Mouse (Mus musculus) limb, embryonic 12.5 days (tissue): ENCODE measurements around the gene Ift88. TPM values are rescaled to one million over a fixed set of nuclear protein-coding genes. Genes with fewer than 3 reads are reported as not detected.

Experiments used
- ATAC-seq: fragments of 200-750 bp; cut with Nextera tagmentation; 2 replicates; pipeline ENCODE4 v1.8.0; 2017; ENCODE audit warnings: low read depth, moderate TSS enrichment; ENCODE audit not compliant: insufficient number of reproducible peaks, insufficient read depth, low FRiP score, low TSS enrichment
- H3K27ac ChIP-seq: fragments of 300-500 bp; sonication (generic); 2 replicates; pipeline ENCODE4 v1.5.1; 2016; ENCODE audit warnings: mild to moderate bottlenecking, moderate library complexity
- H3K27me3 ChIP-seq: fragments of 300-500 bp; sonication (generic); 2 replicates; pipeline ENCODE4 v1.6.1; 2016; ENCODE audit warnings: mild to moderate bottlenecking, moderate library complexity
- H3K36me3 ChIP-seq: fragments of 300-500 bp; sonication (generic); 2 replicates; pipeline ENCODE4 v1.6.1; 2016; ENCODE audit warnings: mild to moderate bottlenecking, moderate library complexity
- H3K4me1 ChIP-seq: fragments of 300-500 bp; sonication (generic); replicated peaks from 2 replicates; pipeline ENCODE4 v1.6.1; 2016
- H3K4me2 ChIP-seq: fragments of 300-500 bp; sonication (generic); 2 replicates; pipeline ENCODE4 v1.6.1; 2016; ENCODE audit warnings: mild to moderate bottlenecking, moderate library complexity
- H3K4me3 ChIP-seq: fragments of 300-500 bp; sonication (generic); replicated peaks from 2 replicates; pipeline ENCODE4 v1.5.1; 2016; ENCODE audit warnings: mild to moderate bottlenecking
- H3K9ac ChIP-seq: fragments of 300-500 bp; sonication (generic); replicated peaks from 2 replicates; pipeline ENCODE4 v1.6.1; 2016; ENCODE audit warnings: mild to moderate bottlenecking, moderate library complexity
- H3K9me3 ChIP-seq: fragments of 300-500 bp; sonication (generic); 2 replicates; pipeline ENCODE4 v1.6.1; 2016; ENCODE audit warnings: mild to moderate bottlenecking, moderate library complexity
- WGBS: fragments of 180-500 bp; shearing (Covaris S2); methylation state at CpG from one replicate; pipeline ENCODE4 v1.1.7; 2016; 5-methylcytosine and 5-hydroxymethylcytosine counted together
- polyA plus RNA-seq: library from polyadenylated mRNA; unstranded; fragments of >200 nt; fragmentation: Nextera tagmentation; extraction: Ambion mirVana; gene quantifications from 2 replicates; pipeline ENCODE4 v1.2.1, GENCODE M21; 2016

Gene Ift88
- polyA plus RNA-seq, 1 experiment from 2014 or later, result 17.0 TPM

DNA sequence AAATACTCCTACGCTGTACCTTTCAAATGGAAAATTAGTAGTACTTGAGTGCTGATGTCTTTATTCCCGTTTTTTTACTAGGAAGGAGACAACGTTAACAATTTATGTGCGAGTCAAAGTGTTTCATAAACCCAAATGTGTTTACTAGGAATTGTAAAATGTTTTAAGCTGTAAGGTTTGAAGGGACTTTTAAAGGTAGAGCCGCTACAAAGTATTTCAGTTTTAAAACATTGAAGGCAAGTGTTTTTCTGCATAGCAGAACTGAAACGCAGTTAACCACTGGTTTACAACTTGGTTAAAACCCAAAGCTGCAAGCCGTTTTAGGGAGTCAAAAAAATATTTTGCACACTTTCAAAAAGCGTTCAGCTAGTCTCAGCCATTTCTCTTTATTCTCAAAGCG, 99.9 kb downstream of the Ift88 start:
- peak overlapping the region; percentile 76 for H3K4me2 ChIP-seq
- H3K4me1 ChIP-seq, result peaks cover 6% of the 10 kb centered on the region
- H3K27ac ChIP-seq, result no peak overlapping the region
- ATAC-seq, result no peak
- 0 out of 2 replicates have a peak, but pooled peaks cover under 1% of the 10 kb centered on the region for H3K36me3 ChIP-seq
- 58% methylated on average over 9 of the region's 9 CpGs for WGBS
- H3K27me3 ChIP-seq, result peaks cover 14% of the 10 kb centered on the region; the same call in 1 of the 2 replicates
- H3K9ac ChIP-seq, result no peak overlapping the region
- H3K9me3 ChIP-seq, result no peaks in the 10 kb centered on the region
- H3K4me3 ChIP-seq, result no peak overlapping the region

DNA sequence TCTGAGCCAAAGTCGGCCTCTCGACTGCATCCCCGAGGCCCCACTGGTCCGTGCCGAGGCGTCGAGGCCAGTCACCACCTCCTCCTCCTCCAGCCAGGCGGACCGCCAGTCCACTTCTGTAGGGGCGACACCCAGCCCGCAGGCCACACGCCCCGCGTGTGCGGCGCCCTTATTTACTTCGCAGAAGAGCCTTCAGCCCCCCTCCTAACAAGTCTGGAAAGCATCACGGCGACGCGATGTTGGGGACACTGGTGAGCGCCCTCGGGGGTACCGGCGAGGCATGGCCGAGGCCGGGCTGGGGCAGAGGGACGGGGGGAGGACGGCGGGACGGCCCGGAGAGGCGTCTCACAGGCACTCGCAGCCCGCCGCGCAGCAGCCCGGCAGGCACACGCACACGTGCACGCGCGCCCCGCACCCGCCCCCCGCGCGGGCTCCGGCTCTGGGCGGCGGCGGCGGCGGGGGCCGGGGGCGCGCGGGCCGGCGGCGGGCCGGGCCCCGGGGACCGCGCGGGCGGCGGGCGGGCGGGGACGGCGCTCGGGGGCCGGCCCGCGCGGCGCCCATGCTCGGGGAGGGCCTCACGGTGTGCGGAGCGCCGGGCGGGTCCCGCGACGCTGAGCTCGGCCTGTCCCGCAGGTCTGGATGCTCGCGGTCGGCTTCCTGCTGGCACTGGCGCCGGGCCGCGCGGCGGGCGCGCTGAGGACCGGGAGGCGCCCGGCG, 101.0 kb downstream of the Ift88 start, which contains the start of gene Il17d:
TSS of gene Il17d (plus strand) at position 107 of the 717 bp plus-strand sequence.
- no peaks in the 10 kb centered on the region for H3K9me3 ChIP-seq
- WGBS, result under 1% methylated on average over 82 of the region's 104 CpGs
- peaks cover 14% of the 10 kb centered on the region; the same call in 1 of the 2 replicates for H3K27me3 ChIP-seq
- H3K4me3 ChIP-seq, result peak within 1 kb of the TSS; percentile 79
- H3K4me2 ChIP-seq, result peak within 1 kb of the TSS; percentile 76
- peaks cover 11% of the 10 kb centered on the region for H3K4me1 ChIP-seq
- H3K27ac ChIP-seq, result peak within 1 kb of the TSS; percentile 80
- no peaks in the 10 kb centered on the region for H3K36me3 ChIP-seq
- peak within 1 kb of the TSS; percentile 74 for H3K9ac ChIP-seq
- no peak for ATAC-seq

DNA sequence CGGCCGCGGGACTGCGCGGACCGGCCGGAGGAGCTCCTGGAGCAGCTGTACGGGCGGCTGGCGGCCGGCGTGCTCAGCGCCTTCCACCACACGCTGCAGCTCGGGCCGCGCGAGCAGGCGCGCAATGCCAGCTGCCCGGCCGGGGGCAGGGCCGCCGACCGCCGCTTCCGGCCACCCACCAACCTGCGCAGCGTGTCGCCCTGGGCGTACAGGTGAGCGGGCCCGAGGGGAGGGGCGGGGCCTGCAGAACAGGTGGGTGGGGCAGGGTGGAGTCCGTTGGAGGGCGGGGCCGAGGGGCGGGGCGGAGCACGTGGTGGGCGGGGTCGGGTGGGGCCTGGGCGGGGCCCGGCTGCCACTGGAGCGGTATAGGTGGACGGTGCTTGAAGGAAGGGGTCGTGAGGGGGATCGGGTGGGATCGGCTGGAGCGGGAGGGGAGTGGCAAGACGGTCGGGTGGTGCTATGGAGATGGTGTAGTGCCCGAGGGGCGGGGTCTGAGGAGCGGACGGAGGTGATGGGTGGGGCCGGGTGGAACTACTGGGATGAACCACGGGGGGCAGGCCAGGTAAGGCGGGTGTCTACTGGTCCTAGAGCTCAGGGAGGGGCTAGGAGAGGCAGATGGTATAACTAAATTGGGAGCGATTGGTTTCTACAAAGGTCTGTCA, 101.7 kb downstream of the Ift88 start:
- peak; percentile 93 for ATAC-seq
- H3K4me2 ChIP-seq, result peak overlapping the region; percentile 76
- H3K27ac ChIP-seq, result peak overlapping the region; percentile 80; the same call in 1 of the 2 replicates
- 2% methylated on average over 50 of the region's 60 CpGs for WGBS
- H3K4me3 ChIP-seq, result peak overlapping the region; percentile 79
- H3K9ac ChIP-seq, result peak overlapping the region; percentile 74
- peaks cover 12% of the 10 kb centered on the region for H3K4me1 ChIP-seq
- H3K27me3 ChIP-seq, result peaks cover 14% of the 10 kb centered on the region; the same call in 1 of the 2 replicates
- H3K36me3 ChIP-seq, result no peaks in the 10 kb centered on the region
- H3K9me3 ChIP-seq, result no peaks in the 10 kb centered on the region

DNA sequence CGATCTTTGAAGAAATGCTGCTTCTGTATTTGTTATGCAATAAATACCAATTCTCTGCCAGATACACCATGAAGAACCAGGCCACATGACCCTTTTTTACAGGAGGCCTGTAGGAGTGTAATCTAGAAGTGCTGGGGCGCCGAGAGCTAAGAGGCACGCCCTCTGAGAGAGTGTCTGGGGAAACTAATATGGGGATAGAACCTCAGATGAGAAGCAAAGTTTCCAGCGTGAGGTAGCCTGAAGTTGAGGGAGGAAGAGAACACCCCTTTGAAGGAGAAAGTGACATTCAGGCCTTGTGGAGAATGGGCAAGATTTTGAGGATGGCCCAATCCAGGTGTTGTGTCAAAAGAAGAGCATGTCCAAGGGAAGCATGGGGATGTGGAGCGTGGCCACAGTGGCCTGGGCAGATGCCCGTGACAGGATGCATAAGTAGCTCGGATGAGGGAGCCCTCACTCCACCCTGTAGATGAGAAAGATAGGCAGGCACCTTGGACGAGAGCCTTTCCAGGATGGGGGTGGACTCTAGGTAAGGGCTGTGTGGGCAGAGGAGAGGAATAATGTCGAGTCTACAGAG, 102.3 kb downstream of the Ift88 start:
- Histone ChIP-seq H3K9ac (no peak overlapping the region), H3K27me3 (peaks cover 14% of the 10 kb centered on the region; the same call in 1 of the 2 replicates), H3K4me1 (peaks cover 12% of the 10 kb centered on the region), H3K9me3 (no peaks in the 10 kb centered on the region), H3K27ac (no peak overlapping the region), H3K36me3 (no peaks in the 10 kb centered on the region), H3K4me3 (peak overlapping the region; percentile 79), H3K4me2 (peak overlapping the region; percentile 76)
- WGBS, result 52% methylated on average over 10 of the region's 10 CpGs
- ATAC-seq, result peak; percentile 30; the same call in 1 of the 2 replicates

DNA sequence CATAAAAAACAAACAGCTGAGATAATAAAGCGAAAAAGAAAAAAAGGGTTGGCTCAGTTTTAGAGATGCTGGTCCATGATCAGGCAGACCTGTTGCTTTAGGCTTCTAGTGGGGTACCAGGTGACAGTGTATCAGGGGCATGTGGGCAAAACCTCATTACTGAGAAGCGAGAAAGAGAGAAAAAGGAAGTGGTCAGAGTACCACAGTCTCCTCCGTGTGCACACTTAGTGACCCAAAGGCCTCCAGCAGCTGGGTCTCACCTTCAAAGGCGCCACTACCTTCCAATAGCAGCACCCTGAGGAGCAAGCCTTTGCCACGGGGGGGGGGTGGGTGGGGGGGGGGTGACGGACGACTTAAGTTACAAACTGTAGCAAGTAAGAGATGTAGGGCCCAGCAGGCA, 103.3 kb downstream of the Ift88 start:
- Histone ChIP-seq H3K36me3 (no peaks in the 10 kb centered on the region), H3K4me2 (no peak overlapping the region), H3K27me3 (peaks cover 14% of the 10 kb centered on the region; the same call in 1 of the 2 replicates), H3K9me3 (no peaks in the 10 kb centered on the region), H3K27ac (no peak overlapping the region), H3K4me1 (peaks cover 12% of the 10 kb centered on the region), H3K4me3 (no peak overlapping the region), H3K9ac (no peak overlapping the region)
- ATAC-seq, result no peak
- 40% methylated on average over 7 of the region's 7 CpGs for WGBS

DNA sequence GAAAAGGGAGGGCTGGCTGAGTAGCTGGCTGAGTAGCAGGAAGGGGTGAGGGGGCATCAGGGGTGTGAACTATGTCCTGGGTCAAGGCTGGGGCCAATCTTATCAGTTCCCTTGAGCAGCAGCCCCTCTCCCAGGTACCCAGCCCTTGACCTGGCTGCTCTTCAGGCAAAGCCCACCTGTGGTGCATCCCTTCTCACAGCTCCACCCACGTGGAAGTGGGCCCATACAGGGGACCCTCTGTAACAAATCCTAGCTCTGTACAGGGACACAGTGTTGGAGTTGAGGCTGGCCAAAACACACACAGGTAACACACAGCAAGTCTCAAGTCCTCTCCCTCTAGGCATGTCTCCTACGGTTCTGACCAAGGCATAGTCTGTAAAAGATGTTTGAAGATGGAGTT, 103.7 kb downstream of the Ift88 start:
- H3K4me1 ChIP-seq, result peaks cover 12% of the 10 kb centered on the region
- no peak overlapping the region for H3K27ac ChIP-seq
- WGBS, result 44% methylated on average over 2 of the region's 2 CpGs
- no peaks in the 10 kb centered on the region for H3K36me3 ChIP-seq
- H3K27me3 ChIP-seq, result peaks cover 12% of the 10 kb centered on the region; the same call in 1 of the 2 replicates
- no peak for ATAC-seq
- H3K9ac ChIP-seq, result no peak overlapping the region
- H3K4me3 ChIP-seq, result no peak overlapping the region
- no peaks in the 10 kb centered on the region for H3K9me3 ChIP-seq
- H3K4me2 ChIP-seq, result no peak overlapping the region

DNA sequence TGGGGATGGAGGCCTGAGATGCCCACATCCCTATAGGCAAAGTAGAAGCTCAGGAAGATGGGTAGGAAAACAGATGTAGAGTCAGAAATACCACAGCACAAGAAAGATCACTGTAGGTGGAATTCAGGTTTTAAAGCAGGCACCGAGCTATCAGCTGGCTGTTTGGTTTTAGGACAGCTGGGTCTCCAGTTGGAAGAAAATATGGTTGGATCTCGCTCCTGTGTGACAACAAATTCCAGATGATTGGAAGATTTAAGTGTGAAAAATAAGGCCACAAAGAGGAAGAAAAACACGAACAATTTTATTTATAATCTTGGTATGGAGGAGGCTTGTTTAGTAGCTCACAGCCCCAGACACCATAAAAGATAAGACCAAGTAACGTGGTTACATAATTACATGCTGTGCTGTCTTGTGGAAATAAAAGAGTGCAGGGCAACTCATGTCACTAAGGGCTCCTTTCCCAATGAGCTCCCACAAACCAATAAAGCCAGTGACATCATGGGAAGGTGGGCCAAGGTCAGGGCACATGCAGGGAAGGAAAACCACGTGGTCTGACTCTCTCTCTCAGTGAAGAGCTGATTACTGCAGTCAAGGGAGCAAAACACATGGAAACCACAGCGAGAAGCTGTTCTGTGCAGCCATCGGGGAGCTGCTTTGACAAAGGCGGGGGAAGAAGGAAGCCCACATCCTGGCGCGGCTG, 105.4 kb downstream of the Ift88 start:
- Histone ChIP-seq H3K4me1 (peaks cover 14% of the 10 kb centered on the region), H3K9me3 (no peaks in the 10 kb centered on the region), H3K27me3 (peaks cover 15% of the 10 kb centered on the region; the same call in 1 of the 2 replicates), H3K4me2 (no peak overlapping the region), H3K4me3 (no peak overlapping the region), H3K36me3 (no peaks in the 10 kb centered on the region), H3K9ac (no peak overlapping the region), H3K27ac (no peak overlapping the region)
- ATAC-seq, result no peak
- 49% methylated on average over 10 of the region's 10 CpGs for WGBS

DNA sequence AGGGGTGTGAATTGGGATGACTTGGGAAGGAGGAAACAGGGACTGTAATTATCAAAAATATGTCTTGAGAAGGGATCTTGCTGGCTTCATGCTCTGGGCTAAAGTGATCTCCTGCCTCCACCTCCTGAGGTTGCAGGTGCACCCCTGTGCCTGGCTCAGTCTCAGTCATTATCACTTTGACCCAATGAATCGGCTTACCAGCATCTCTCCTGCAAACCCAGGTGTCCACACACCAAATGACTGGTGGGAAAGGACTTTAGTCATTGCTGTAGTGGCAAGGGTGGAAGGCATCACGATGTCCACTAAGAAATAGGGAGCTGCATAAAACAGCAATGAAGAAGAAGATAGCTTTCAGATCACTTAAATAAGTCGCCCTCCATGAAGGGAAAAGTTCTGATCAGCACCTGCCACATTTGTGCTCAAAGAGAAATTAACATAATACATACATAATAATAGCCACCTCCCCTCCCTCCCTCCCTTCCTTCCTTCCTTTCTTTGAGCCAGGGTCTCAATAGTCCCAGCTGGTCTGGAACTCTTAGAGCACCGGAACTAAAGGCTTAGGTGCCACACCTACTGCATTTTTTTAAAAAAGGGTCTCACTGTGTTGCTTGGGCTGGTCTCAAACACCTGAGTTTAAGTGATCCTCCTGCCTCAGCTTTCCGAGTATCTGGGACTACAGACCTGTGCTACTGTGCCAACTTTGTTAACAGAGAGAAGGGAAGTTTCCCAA, 106.1 kb downstream of the Ift88 start:
- Histone ChIP-seq H3K36me3 (no peaks in the 10 kb centered on the region), H3K4me2 (no peak overlapping the region), H3K9me3 (no peaks in the 10 kb centered on the region), H3K9ac (no peak overlapping the region), H3K27me3 (peaks cover 22% of the 10 kb centered on the region), H3K27ac (no peak overlapping the region), H3K4me1 (peaks cover 17% of the 10 kb centered on the region), H3K4me3 (no peak overlapping the region)
- 68% methylated on average over 5 of the region's 5 CpGs for WGBS
- ATAC-seq, result no peak

DNA sequence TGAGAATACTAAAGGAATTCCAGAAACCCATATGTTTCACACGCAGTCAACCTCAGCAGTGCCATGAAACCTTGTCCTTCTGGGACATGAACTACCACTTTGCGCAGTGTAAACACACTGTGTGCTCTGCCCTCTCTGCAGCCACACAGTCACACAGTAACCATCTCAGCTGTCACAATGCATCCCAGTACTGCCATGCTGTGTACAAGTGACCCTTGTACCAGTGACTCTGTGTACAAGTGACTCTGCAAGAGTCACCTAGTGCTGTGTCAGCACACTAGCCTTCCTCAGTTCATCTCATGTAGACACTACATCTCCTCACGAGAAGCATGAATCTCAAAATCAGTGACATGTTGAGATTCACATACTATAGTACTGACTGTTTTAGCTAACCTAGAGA, 108.7 kb downstream of the Ift88 start:
- Histone ChIP-seq H3K9me3 (no peaks in the 10 kb centered on the region), H3K9ac (no peak overlapping the region), H3K27ac (no peak overlapping the region), H3K27me3 (peaks cover 35% of the 10 kb centered on the region), H3K36me3 (no peaks in the 10 kb centered on the region), H3K4me2 (no peak overlapping the region), H3K4me3 (no peak overlapping the region), H3K4me1 (peaks cover 27% of the 10 kb centered on the region)
- 90% methylated on average over 3 of the region's 3 CpGs for WGBS
- no peak for ATAC-seq

DNA sequence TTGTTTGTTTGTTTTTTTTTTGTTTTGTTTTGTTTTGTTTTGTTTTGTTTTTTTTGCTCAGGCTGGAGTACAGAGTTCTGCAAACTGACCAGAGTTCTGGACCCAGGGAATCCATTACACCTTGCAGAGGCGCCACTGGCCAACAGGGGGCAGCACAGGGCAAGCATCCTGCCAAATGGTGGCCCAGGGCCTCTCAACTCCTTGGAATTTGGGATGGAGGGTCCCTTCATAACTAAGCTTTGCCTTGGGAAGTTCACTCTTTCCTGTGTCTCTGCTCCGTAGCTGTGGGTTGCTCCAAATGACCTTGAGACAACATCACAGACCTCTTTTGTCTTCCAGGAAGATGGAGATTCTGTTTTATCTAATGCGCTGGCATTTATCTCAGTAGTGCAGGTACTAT, 109.4 kb downstream of the Ift88 start:
- H3K27ac ChIP-seq, result no peak overlapping the region
- H3K4me3 ChIP-seq, result no peak overlapping the region
- H3K36me3 ChIP-seq, result no peaks in the 10 kb centered on the region
- ATAC-seq, result no peak
- peaks cover 39% of the 10 kb centered on the region for H3K27me3 ChIP-seq
- H3K4me1 ChIP-seq, result peaks cover 30% of the 10 kb centered on the region
- H3K9ac ChIP-seq, result no peak overlapping the region
- 32% methylated on average over 3 of the region's 3 CpGs for WGBS
- no peak overlapping the region for H3K4me2 ChIP-seq
- no peaks in the 10 kb centered on the region for H3K9me3 ChIP-seq
